Mouse (Mus musculus): Measurements from ENCODE around the gene Prox1.

The Prox1 gene

GRCm38 (mm10) chr1:190169911-190170818 is at the start of gene Prox1:
Gene Prox1, minus strand, starts transcription at chr1:190170714.
- DNase-seq, result peak; percentile 72

- no peak for DNase-seq
Measured at GRCm38 (mm10) chr1:190216621-190217020, 46.1 kb upstream of the Prox1 start.

GRCm38 (mm10) chr1:190214626-190215025 is 44.1 kb upstream of the Prox1 start:
- DNase-seq, result peak; percentile 14

GRCm38 (mm10) chr1:190213175-190213574 is 42.7 kb upstream of the Prox1 start:
- DNase-seq, result no peak

GRCm38 (mm10) chr1:190207246-190207645 is 36.7 kb upstream of the Prox1 start:
- DNase-seq, result no peak

DNA sequence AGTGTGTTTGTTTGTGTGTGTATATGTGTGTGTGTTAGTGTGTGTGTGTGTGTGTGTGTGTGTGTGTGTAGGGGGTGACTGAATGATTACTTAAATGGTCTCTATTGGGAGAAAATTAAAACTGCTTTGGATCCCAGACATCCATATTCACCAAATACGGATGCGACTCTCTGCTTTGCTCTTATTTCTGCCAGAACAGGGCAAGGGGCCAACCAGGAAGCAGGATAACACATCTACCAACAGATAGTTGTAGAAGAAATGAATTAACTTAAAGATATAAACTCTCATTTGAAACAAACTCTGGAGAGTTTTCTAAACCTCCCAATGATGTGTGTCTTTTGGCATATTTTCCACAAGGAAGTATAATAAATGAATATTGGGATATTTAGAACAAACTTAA is 35.2 kb upstream of the Prox1 start:
- DNase-seq, result no peak

DNA sequence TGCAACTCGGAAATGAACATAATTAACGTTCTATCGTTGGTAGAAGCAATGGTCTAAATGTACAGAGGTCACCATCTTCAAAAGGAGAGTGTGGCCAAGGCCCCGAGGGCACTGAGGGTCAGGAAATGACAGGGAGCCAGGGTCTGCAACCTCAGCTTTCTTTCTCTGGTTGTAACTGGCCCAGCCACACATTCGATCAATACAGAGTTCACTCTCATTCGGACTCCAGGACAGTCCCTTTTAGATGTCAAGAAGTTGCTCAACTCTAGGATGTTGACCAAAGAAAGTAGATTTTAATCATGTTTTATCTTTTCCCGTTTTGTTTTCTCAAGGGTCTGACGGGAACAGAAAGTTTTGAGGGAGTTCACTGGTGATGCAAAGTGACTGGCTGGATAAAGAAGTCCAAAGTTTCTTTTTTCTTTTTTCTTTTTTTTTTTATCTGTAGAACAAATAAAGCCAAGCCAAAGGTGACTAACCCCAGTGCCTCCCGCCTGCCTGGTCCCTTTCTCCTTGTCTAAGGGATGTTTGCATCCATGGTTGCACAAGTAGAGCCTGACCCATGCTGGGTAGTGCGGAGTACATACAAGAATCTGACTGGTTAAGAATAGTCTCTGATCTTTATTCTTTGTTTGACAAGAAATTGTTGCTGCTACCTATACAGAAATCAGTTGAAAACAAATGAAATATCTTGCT is 34.0 kb upstream of the Prox1 start:
- DNase-seq, result no peak

GRCm38 (mm10) chr1:190201696-190202095 is 31.2 kb upstream of the Prox1 start:
- no peak for DNase-seq

DNA sequence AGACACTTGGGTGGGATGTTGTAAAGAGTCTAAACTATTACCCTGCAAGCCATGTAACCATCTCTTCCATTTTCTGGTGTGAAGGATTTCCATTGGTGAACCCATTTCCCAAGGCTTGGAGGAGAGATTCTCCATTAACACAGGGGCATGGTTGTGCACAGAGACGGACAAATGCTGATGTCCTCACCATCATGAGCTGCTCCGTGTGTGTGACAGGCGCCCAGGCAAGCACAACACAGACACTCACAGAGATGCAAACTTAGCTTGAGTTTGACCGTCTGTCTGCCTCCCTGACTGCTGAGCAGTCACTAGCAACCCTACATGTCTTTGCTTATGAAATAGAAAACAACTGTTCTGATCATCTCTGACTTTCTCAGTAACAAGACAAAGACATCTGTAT is 30.5 kb upstream of the Prox1 start:
- DNase-seq, result no peak

GRCm38 (mm10) chr1:190198247-190198646 is 27.7 kb upstream of the Prox1 start:
- DNase-seq, result no peak

DNA sequence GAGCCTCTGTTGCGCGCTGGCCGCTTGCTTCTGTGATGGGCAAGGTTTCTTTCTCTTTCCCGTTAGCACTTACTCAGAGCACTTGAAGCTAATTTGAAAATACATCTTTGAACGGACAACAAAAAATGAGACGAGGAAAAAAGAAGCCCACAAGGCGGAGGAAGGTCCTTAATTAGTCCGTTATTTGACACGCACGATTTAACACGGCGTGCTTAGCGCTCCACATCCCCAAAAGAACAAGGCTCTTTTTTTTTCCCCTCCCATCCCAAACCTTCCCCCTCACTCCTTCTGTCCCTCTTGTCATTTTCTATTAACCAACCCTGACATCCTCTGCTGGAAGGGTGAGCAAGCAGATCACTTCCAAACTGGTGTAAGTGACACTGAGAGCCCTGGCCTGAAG is 21.5 kb upstream of the Prox1 start:
- no peak for DNase-seq

DNA sequence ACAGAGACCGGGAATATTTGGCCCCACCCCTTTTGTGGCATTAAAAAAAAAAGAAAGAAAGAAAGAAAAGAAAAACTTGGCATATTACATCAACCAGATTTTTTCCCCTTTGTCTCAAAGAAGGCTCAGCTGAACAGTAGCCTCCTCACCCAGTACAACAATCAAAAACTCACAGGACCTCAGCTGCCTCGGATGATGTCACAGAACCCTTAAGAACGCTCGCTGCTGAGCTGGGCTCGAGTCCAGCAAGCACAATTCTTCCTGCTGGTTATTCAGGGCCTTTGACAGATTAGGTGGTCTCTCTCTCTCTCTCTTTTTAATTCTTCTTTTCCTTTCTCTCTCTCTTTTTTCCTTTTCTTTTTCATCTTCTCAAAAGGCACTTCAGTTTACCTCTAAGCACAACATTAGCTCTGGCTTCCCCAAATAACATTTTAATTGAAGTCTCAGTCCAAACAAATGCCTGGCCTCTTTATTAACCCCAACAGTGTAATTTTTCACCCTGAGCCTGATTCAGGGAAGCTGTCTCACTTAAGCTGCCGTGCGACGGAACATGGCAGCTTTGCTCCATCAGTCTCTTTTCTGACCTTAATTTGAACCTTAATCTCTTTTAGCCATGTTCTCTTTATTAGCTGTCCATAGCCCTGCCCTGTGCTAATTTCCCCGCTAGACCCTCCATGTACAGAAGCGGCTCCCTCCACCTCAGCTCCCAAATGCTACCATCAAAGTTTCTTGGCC is 19.9 kb upstream of the Prox1 start:
- no peak for DNase-seq

DNA sequence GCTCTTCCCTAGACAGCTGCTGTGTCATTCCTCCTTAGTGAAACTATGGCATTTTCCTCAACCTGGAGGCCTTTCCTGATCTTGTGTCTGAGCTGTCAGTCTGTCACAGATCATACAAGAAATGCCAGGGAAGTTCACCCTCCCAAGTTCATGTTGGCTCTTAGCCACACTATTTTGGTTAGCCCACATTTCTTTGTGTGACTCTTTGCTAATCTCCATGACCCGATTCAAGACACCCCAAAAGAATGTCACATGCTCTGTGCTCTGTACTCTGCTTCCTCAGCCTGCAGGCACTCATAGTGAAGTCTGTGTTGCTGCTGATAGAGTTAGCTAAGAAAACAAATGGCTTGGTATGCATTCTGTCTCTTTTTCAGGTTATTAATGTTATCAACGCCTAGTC is 18.6 kb upstream of the Prox1 start:
- DNase-seq, result no peak

GRCm38 (mm10) chr1:190186336-190186735 is 15.8 kb upstream of the Prox1 start:
- DNase-seq, result no peak

DNA sequence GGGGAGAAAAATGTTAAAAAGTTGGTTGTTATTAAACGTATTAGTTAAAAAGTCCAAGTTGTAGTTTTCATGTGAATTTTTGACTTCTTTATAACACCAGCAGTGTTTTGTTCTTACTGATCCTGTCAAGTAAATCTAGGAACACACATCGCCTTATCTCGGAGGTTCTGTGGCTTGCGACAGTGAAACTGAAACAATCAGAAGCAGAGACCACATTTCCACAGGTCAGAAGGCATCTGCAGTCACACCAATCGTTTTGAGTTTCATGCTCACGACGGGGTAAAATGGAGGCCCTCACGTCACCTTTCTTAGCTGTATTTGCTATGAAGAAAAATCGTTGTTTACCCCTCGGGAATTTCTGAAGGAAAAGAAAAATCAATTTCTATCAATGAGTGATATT is 14.8 kb upstream of the Prox1 start:
- DNase-seq, result no peak

- no peak for DNase-seq
Measured at GRCm38 (mm10) chr1:190183574-190183973, 13.1 kb upstream of the Prox1 start.

- no peak for DNase-seq
Measured at GRCm38 (mm10) chr1:190181765-190182164, 11.3 kb upstream of the Prox1 start.

- no peak for DNase-seq
Measured at GRCm38 (mm10) chr1:190180861-190181260, 10.3 kb upstream of the Prox1 start.

- DNase-seq, result peak; percentile 68
Measured at GRCm38 (mm10) chr1:190176961-190177360, 6.4 kb upstream of the Prox1 start.

- no peak for DNase-seq
Measured at GRCm38 (mm10) chr1:190174671-190175661, 4.5 kb upstream of the Prox1 start.

DNA sequence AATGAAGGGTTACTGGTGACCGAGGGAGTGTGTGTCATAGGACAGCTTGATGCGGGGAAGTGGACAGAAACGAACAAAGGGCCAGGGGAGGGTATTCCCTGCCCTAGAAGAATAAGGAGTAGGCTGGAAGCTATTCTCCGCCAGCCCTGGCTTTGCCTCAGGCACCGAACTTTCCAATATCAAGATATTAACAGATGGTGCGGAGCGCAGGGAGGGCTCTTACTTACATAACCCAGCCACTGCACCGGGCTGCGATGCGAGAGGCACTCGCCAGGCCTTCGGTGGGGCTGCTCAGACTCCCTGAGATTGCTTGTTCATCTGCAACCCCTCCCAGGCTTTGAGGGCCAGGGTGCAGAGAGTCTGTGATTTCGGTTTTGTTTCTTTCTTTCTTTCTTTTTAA is 3.7 kb upstream of the Prox1 start:
- DNase-seq, result no peak

GRCm38 (mm10) chr1:190173596-190173995 is 3.1 kb upstream of the Prox1 start:
- no peak for DNase-seq

Measured in kidney, adult 11 months (tissue).